Mouse (Mus musculus): ENCODE data around the gene Slc16a6. TPM values are rescaled to one million over a fixed set of nuclear protein-coding genes. Genes with fewer than 3 reads are reported as not detected.

Gene Slc16a6
- polyA plus RNA-seq, 3 experiments from 2014 or later = 22.4 to 30.5 (median 26.4) TPM

- no peak for ATAC-seq
Observed at GRCm38 (mm10) chr11:109444600-109444999, 28.8 kb downstream of the Slc16a6 start.

- ATAC-seq = no peak
Observed at GRCm38 (mm10) chr11:109443468-109444263, 29.7 kb downstream of the Slc16a6 start.

GRCm38 (mm10) chr11:109442166-109442730 is 31.1 kb downstream of the Slc16a6 start:
- no peak for ATAC-seq

- peak; percentile 57 for ATAC-seq
Observed at GRCm38 (mm10) chr11:109441119-109441518, 32.3 kb downstream of the Slc16a6 start.

- ATAC-seq = no peak
Observed at GRCm38 (mm10) chr11:109440641-109441040, 32.8 kb downstream of the Slc16a6 start.

- ATAC-seq = peak; percentile 80
Observed at GRCm38 (mm10) chr11:109439829-109440340, 33.5 kb downstream of the Slc16a6 start.

GRCm38 (mm10) chr11:109439209-109439608 is 34.2 kb downstream of the Slc16a6 start:
- no peak for ATAC-seq

- no peak for ATAC-seq
Observed at GRCm38 (mm10) chr11:109436889-109437288, 36.5 kb downstream of the Slc16a6 start.

- no peak for ATAC-seq
Observed at GRCm38 (mm10) chr11:109434233-109434798, 39.1 kb downstream of the Slc16a6 start.

- no peak for ATAC-seq
Observed at GRCm38 (mm10) chr11:109427353-109427752, 46.0 kb downstream of the Slc16a6 start.

GRCm38 (mm10) chr11:109426272-109426586 is 47.2 kb downstream of the Slc16a6 start:
- ATAC-seq = no peak

- peak; percentile 83 for ATAC-seq
Observed at GRCm38 (mm10) chr11:109425392-109426271, 47.8 kb downstream of the Slc16a6 start, which contains the start of gene Amz2. Gene Amz2 (plus strand): TSS chr11:109425946.

- no peak for ATAC-seq
Observed at GRCm38 (mm10) chr11:109423294-109423693, 50.1 kb downstream of the Slc16a6 start.

- no peak for ATAC-seq
Observed at GRCm38 (mm10) chr11:109422263-109422662, 51.1 kb downstream of the Slc16a6 start.

GRCm38 (mm10) chr11:109421205-109421604 is 52.2 kb downstream of the Slc16a6 start:
- no peak for ATAC-seq

- ATAC-seq = peak; percentile 36
Observed at GRCm38 (mm10) chr11:109420567-109420962, 52.8 kb downstream of the Slc16a6 start.

GRCm38 (mm10) chr11:109419961-109420566 is 53.3 kb downstream of the Slc16a6 start:
- ATAC-seq = peak; percentile 83

GRCm38 (mm10) chr11:109419461-109419860 is 53.9 kb downstream of the Slc16a6 start:
- ATAC-seq = peak; percentile 18

- no peak for ATAC-seq
Observed at GRCm38 (mm10) chr11:109417472-109418040, 55.8 kb downstream of the Slc16a6 start.

- ATAC-seq = no peak
Observed at GRCm38 (mm10) chr11:109416709-109417420, 56.5 kb downstream of the Slc16a6 start.

- no peak for ATAC-seq
Observed at GRCm38 (mm10) chr11:109414802-109415201, 58.6 kb downstream of the Slc16a6 start.
